Comparison of ENCODE assay signal across 14 mouse cellular contexts in genomic region chr10:9498550-9498949, GRCm38 (mm10).
"Had no signal": no experiment of that assay in that cellular context is flagged by ENCODE, and none has a peak within 500 bp of the region (broad histone marks: within the 10 kb centered on the region; RNA-seq: fewer than 3 reads in every experiment).

No protein-coding gene starts in this region.

- H3K27ac ChIP-seq: kidney, embryonic 15.5 days; limb, embryonic 10.5 days; liver, embryonic 15.5 days; neural tube, embryonic 15.5 days had no signal

- H3K4me1 ChIP-seq: liver, embryonic 15.5 days had no signal

- H3K9ac ChIP-seq: kidney, embryonic 15.5 days; liver, embryonic 15.5 days; lung, embryonic 14.5 days; neural tube, embryonic 15.5 days had no signal

- H3K36me3 ChIP-seq: kidney, embryonic 15.5 days; limb, embryonic 10.5 days; liver, embryonic 15.5 days; neural tube, embryonic 15.5 days had no signal

- H3K4me3 ChIP-seq: kidney, embryonic 15.5 days; limb, embryonic 10.5 days; liver, embryonic 15.5 days; myocyte; neural tube, embryonic 15.5 days had no signal

- H3K27me3 ChIP-seq: kidney, embryonic 15.5 days; liver, embryonic 15.5 days; neural tube, embryonic 15.5 days had no signal

- DNase-seq: kidney, adult 2 months; kidney, postnatal 14 days; lung, embryonic 14.5 days; lung, postnatal 10 days; lung, postnatal 4 days; right cerebral cortex, adult 18-20 months; right cerebral cortex, postnatal 25 days; thymus, postnatal 14 days had no signal

- H3K9me3 ChIP-seq: kidney, embryonic 15.5 days; limb, embryonic 10.5 days; liver, embryonic 15.5 days; neural tube, embryonic 15.5 days had no signal

- H3K4me2 ChIP-seq: kidney, embryonic 15.5 days; liver, embryonic 11.5 days; liver, embryonic 15.5 days; lung, embryonic 14.5 days; neural tube, embryonic 15.5 days had no signal
